Mouse (Mus musculus) kidney, adult 2 months (tissue): ENCODE measurements around the gene Pde4d.

Experiments used
- CTCF ChIP-seq: fragments of 200-500 bp; conservative IDR thresholded peaks from 2 replicates; pipeline ENCODE4 v1.5.1; 2011; ENCODE audit warnings: low read depth, mild to moderate bottlenecking, control low read depth, low read length, moderate library complexity, mixed read lengths; ENCODE audit not compliant: insufficient read depth, insufficient read length
- POLR2A ChIP-seq: fragments of 200-500 bp; IDR thresholded peaks from one replicate; pipeline ENCODE4 v1.6.1; 2011; ENCODE audit warnings: low read depth, low read length, control low read depth

DNA sequence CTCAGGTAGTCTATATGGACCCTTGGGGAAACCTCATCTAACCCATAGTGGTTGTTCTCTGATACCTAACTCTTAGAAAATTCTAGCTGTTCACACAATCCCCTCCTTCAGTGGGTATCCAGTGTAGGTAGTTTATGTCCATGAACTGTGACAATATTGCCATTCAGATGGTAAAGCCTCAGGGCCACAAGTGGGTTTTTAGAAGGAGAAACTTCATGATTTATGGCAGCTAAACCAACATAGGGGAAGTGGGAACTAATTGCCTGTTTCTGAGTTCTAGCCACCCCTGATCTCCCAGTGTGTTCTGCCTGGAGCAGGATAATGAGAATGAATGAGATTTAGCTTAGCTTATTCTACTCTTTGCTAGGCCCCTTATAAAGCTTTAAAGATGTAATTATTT lies 43.1 kb downstream of the Pde4d start:
- no peak for TF ChIP-seq CTCF
- TF ChIP-seq POLR2A: no peak
